Mouse (Mus musculus) cerebellum, adult 18-20 months (tissue): ENCODE measurements around the gene Hltf.

Experiments
- DNase-seq, 2 experiments: peaks; one replicate each; pipeline ENCODE4 v3.0.0; 2021

Gene Hltf

GRCm38 (mm10) chr3:20150511-20150910 is 92.9 kb downstream of the Hltf start:
- DNase-seq: no peak

GRCm38 (mm10) chr3:20151651-20152050 is 94.0 kb downstream of the Hltf start:
- no peak for DNase-seq

GRCm38 (mm10) chr3:20154531-20155367 is 97.1 kb downstream of the Hltf start, which contains the start of gene Gyg:
Gene Gyg (minus strand): TSS chr3:20155317.
- peak; percentile 30 to 51 for DNase-seq

- no peak for DNase-seq
These were observed 97.9 kb downstream of the Hltf start for GRCm38 (mm10) chr3:20155476-20155875.

- no peak for DNase-seq
These were observed 109.9 kb downstream of the Hltf start for GRCm38 (mm10) chr3:20167487-20167886.
